Mouse (Mus musculus): ENCODE data around the gene Lmntd2. TPM values are rescaled to one million over a fixed set of nuclear protein-coding genes. Genes with fewer than 3 reads are reported as not detected.

Gene Lmntd2
- polyA plus RNA-seq, 1 experiment from 2014 or later = 1.4 TPM

DNA sequence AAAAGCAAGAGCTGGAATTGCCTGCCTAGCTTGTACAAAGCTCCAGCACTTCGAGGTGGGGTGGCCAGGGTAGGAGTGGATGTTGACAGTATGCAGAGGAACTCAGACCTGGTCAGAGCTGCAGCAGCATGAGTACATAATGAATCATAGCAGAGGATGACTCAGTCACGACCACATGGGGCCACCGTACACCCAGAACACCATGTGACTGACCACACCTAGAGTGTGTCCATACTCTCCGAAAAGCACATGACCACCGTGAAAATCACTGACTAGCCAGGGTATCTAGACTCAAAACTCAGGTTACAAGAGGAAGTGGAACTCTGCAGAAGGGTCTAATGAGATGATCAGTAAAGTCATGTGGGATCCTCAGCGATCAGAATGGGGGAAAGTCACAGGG, 49.0 kb downstream of the Lmntd2 start:
- no peak overlapping the region for H3K4me3 ChIP-seq
- peaks cover 57% of the 10 kb centered on the region for H3K36me3 ChIP-seq
- no peaks in the 10 kb centered on the region for H3K9me3 ChIP-seq (replicated peaks)
- ATAC-seq (ENCODE audit: insufficient number of reproducible peaks, low FRiP score) = no peak; the same call in 1 of the 2 replicates
- H3K9ac ChIP-seq = no peak overlapping the region
- H3K27me3 ChIP-seq (replicated peaks) = no peaks in the 10 kb centered on the region
- no peak overlapping the region for H3K4me2 ChIP-seq
- no peak overlapping the region for H3K27ac ChIP-seq (ENCODE audit: poor library complexity, severe bottlenecking)
- WGBS = 81% methylated on average over 6 of the region's 6 CpGs
- peaks cover 23% of the 10 kb centered on the region for H3K4me1 ChIP-seq (replicated peaks)

DNA sequence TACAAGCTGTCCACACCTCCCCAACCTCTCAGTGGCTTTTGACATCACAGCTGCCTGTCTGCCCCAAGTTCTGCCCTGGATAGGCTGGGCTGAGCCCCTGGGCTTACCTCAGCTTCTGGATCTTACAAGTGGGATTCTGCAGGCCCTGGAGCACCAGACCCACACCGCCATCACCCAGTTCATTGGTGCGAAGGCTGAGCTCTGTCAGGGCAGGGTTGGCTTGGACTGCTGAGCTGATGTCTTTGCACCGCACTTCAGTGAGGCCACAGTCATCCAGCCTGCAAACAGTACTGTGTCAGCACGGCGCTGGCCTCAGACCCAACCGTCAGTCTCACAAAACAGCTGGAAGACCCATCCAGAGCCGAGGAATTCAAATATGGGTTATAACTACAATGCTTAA, 49.5 kb downstream of the Lmntd2 start:
- ATAC-seq (ENCODE audit: insufficient number of reproducible peaks, low FRiP score) = no peak
- Histone ChIP-seq H3K4me1 (replicated peaks) (peaks cover 23% of the 10 kb centered on the region), H3K9ac (no peak overlapping the region), H3K4me3 (no peak overlapping the region), H3K4me2 (no peak overlapping the region), H3K27me3 (replicated peaks) (no peaks in the 10 kb centered on the region), H3K27ac (ENCODE audit: poor library complexity, severe bottlenecking) (no peak overlapping the region), H3K36me3 (peaks cover 62% of the 10 kb centered on the region), H3K9me3 (replicated peaks) (no peaks in the 10 kb centered on the region)
- whole genome bisulfite sequencing = 89% methylated on average over 7 of the region's 7 CpGs

MicroRNA genes within 50 kb of the gene (microRNA counts, 519-probe panel; counts per million panel counts)
- 6,528 counts per million, percentile 83 among the panel's probes with 10 or more counts for microRNA mmu-miR-210

Small RNA genes lying within 50 kb of the gene (microRNA-seq; reads per million reads assigned to microRNA genes)
- 1,203 reads per million, percentile 81 among the genes with 10 or more reads in this experiment for gene Mir210

Other genes with a start within 250 kb of the Lmntd2 start
- 3.0 and 3.1 TPM in 2 replicates for gene Ifitm1, start 246.9 kb downstream of the Lmntd2 start, polyA plus RNA-seq (2016; fragmentation: Nextera tagmentation; extraction: Ambion mirVana)
- 41.8 and 41.9 TPM in 2 replicates for gene Ifitm3, start 203.3 kb downstream of the Lmntd2 start, polyA plus RNA-seq (2016; fragmentation: Nextera tagmentation; extraction: Ambion mirVana)
- not detected in 2 replicates for gene Ifitm6, start 196.2 kb downstream of the Lmntd2 start, polyA plus RNA-seq (2016; fragmentation: Nextera tagmentation; extraction: Ambion mirVana)
- not detected in 2 replicates for gene Gm17387, start 184.9 kb downstream of the Lmntd2 start, polyA plus RNA-seq (2016; fragmentation: Nextera tagmentation; extraction: Ambion mirVana)
- gene B4galnt4, start 153.0 kb downstream of the Lmntd2 start, polyA plus RNA-seq (2016; fragmentation: Nextera tagmentation; extraction: Ambion mirVana) = 2.0 and 2.5 TPM in 2 replicates
- 0.41 and 0.50 TPM in 2 replicates for gene Pkp3, start 135.9 kb downstream of the Lmntd2 start, polyA plus RNA-seq (2016; fragmentation: Nextera tagmentation; extraction: Ambion mirVana)
- gene Sigirr, start 113.5 kb downstream of the Lmntd2 start, polyA plus RNA-seq (2016; fragmentation: Nextera tagmentation; extraction: Ambion mirVana) = 2.2 and 2.9 TPM in 2 replicates
- 0.09 and 0.30 TPM in 2 replicates for gene Ano9, start 96.3 kb downstream of the Lmntd2 start, polyA plus RNA-seq (2016; fragmentation: Nextera tagmentation; extraction: Ambion mirVana)
- 58.0 and 65.9 TPM in 2 replicates for gene Ptdss2, start 91.7 kb downstream of the Lmntd2 start, polyA plus RNA-seq (2016; fragmentation: Nextera tagmentation; extraction: Ambion mirVana)
- 82.4 and 88.2 TPM in 2 replicates for gene Rnh1, start 41.2 kb downstream of the Lmntd2 start, polyA plus RNA-seq (2016; fragmentation: Nextera tagmentation; extraction: Ambion mirVana)
- gene Hras, start 20.1 kb downstream of the Lmntd2 start, polyA plus RNA-seq (2016; fragmentation: Nextera tagmentation; extraction: Ambion mirVana) = 74.1 and 78.2 TPM in 2 replicates
- gene Lrrc56, start 19.9 kb downstream of the Lmntd2 start, polyA plus RNA-seq (2016; fragmentation: Nextera tagmentation; extraction: Ambion mirVana) = 2.5 and 3.5 TPM in 2 replicates
- 12.9 and 16.2 TPM in 2 replicates for gene Rassf7, start 1.8 kb upstream of the Lmntd2 start, polyA plus RNA-seq (2016; fragmentation: Nextera tagmentation; extraction: Ambion mirVana)
- gene Phrf1, start 14.7 kb upstream of the Lmntd2 start, polyA plus RNA-seq (2016; fragmentation: Nextera tagmentation; extraction: Ambion mirVana) = 56.4 and 59.3 TPM in 2 replicates
- 1.1 and 1.7 TPM in 2 replicates for gene Irf7, start 52.4 kb upstream of the Lmntd2 start, polyA plus RNA-seq (2016; fragmentation: Nextera tagmentation; extraction: Ambion mirVana)
- gene Cdhr5, start 62.7 kb upstream of the Lmntd2 start, polyA plus RNA-seq (2016; fragmentation: Nextera tagmentation; extraction: Ambion mirVana) = not detected in 2 replicates
- gene Sct, start 65.1 kb upstream of the Lmntd2 start, polyA plus RNA-seq (2016; fragmentation: Nextera tagmentation; extraction: Ambion mirVana) = 0.64 TPM in 1 of 2 replicates, not detected in the other
- 0.06 and 0.15 TPM in 2 replicates for gene Drd4, start 77.9 kb upstream of the Lmntd2 start, polyA plus RNA-seq (2016; fragmentation: Nextera tagmentation; extraction: Ambion mirVana)
- 34.3 and 35.6 TPM in 2 replicates for gene Deaf1, start 113.6 kb upstream of the Lmntd2 start, polyA plus RNA-seq (2016; fragmentation: Nextera tagmentation; extraction: Ambion mirVana)
- gene Tmem80, start 113.7 kb upstream of the Lmntd2 start, polyA plus RNA-seq (2016; fragmentation: Nextera tagmentation; extraction: Ambion mirVana) = 37.4 and 40.1 TPM in 2 replicates
- gene Eps8l2, start 124.8 kb upstream of the Lmntd2 start, polyA plus RNA-seq (2016; fragmentation: Nextera tagmentation; extraction: Ambion mirVana) = 0.73 and 1.3 TPM in 2 replicates
- 276 and 284 TPM in 2 replicates for gene Taldo1, start 178.1 kb upstream of the Lmntd2 start, polyA plus RNA-seq (2016; fragmentation: Nextera tagmentation; extraction: Ambion mirVana)
- 25.5 and 26.7 TPM in 2 replicates for gene Gatd1, start 200.1 kb upstream of the Lmntd2 start, polyA plus RNA-seq (2016; fragmentation: Nextera tagmentation; extraction: Ambion mirVana)
- 13.9 and 14.6 TPM in 2 replicates for gene Cend1, start 215.4 kb upstream of the Lmntd2 start, polyA plus RNA-seq (2016; fragmentation: Nextera tagmentation; extraction: Ambion mirVana)
- gene Slc25a22, start 223.8 kb upstream of the Lmntd2 start, polyA plus RNA-seq (2016; fragmentation: Nextera tagmentation; extraction: Ambion mirVana) = 19.3 and 20.7 TPM in 2 replicates
- 12.0 and 14.3 TPM in 2 replicates for gene Pidd1, start 229.9 kb upstream of the Lmntd2 start, polyA plus RNA-seq (2016; fragmentation: Nextera tagmentation; extraction: Ambion mirVana)
- 867 and 941 TPM in 2 replicates for gene Rplp2, start 233.3 kb upstream of the Lmntd2 start, polyA plus RNA-seq (2016; fragmentation: Nextera tagmentation; extraction: Ambion mirVana)
- gene Pnpla2, start 241.1 kb upstream of the Lmntd2 start, polyA plus RNA-seq (2016; fragmentation: Nextera tagmentation; extraction: Ambion mirVana) = 42.3 and 43.3 TPM in 2 replicates
- 16.6 and 17.5 TPM in 2 replicates for gene Cracr2b, start 247.0 kb upstream of the Lmntd2 start, polyA plus RNA-seq (2016; fragmentation: Nextera tagmentation; extraction: Ambion mirVana)

Data from heart, embryonic 12.5 days (tissue).